Mouse (Mus musculus): Measurements from ENCODE around the gene Atp11a. TPM values are rescaled to one million over a fixed set of nuclear protein-coding genes. Genes with fewer than 3 reads are reported as not detected.
A peak's percentile ranks its signal among the peaks of the same experiment; 100 is the strongest.

The Atp11a gene
- total and polyA plus RNA-seq, 3 experiments, result 0.12 to 0.27 (median 0.21) TPM

DNA sequence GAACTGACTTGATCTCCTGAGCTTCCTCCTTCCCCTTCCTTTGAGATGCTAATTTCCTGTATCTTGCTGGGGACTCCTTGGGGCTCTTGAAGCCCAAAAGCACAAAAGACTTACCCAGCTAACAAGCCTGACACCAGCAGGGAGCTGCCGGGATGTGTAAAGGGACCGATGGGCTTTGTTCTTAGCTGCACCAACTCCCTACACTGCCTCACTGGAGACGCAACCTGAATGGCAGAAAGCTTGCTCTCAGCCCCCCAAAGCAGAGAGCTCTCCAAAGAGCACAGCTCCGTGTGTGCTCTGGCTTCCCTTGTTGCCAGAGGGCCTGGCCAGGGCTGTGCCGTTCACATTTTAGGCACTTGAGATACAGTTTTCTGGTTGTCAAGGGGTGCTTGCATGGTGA lies 114.6 kb downstream of the Atp11a start:
- peaks cover 4 to 5% of the 10 kb centered on the region in 2 experiments; a peak in 3 of 4 replicates for H3K4me1 ChIP-seq (ENCODE audit: control insufficient read depth in 1 of 2, insufficient read depth in 2 of 2)
- H3K9me3 ChIP-seq (replicated peaks; ENCODE audit: low read length), result no peaks in the 10 kb centered on the region
- no peaks in the 10 kb centered on the region for H3K36me3 ChIP-seq (replicated peaks in 1 of 2; ENCODE audit: control insufficient read depth in 1 of 2, insufficient read depth in 1 of 2, low read length in 1 of 2)
- H3K27me3 ChIP-seq (replicated peaks), result peaks cover 90% of the 10 kb centered on the region
- no peaks in the 10 kb centered on the region for H3K79me2 ChIP-seq (replicated peaks; ENCODE audit: control insufficient read depth, extremely low read depth, insufficient read depth, poor library complexity, severe bottlenecking)
- H3K27ac ChIP-seq (ENCODE audit: insufficient read depth, low read depth), result no peak overlapping the region
- H3K9ac ChIP-seq (ENCODE audit: insufficient read depth, low read depth), result no peak overlapping the region
- H3K4me2 ChIP-seq (ENCODE audit: insufficient read depth, low read depth, poor library complexity, severe bottlenecking), result no peak overlapping the region
- TF ChIP-seq ZC3H11A (IDR thresholded peaks at IDR 0.05; ENCODE audit: low read depth, low read length), result no peak
- TF ChIP-seq MEF2A (IDR thresholded peaks at IDR 0.05; ENCODE audit: borderline replicate concordance, low read depth, low read length), result no peak
- TF ChIP-seq TCF12 (IDR thresholded peaks at IDR 0.05; ENCODE audit: low read depth, low read length), result no peak
- TF ChIP-seq UBTF (IDR thresholded peaks at IDR 0.05; ENCODE audit: low read depth, low read length), result no peak
- no peak for TF ChIP-seq EP300 (IDR thresholded peaks at IDR 0.05; ENCODE audit: low read length)
- TF ChIP-seq BHLHE40 (IDR thresholded peaks at IDR 0.05; ENCODE audit: low read depth, low read length), result no peak
- TF ChIP-seq CHD2 (IDR thresholded peaks at IDR 0.05; ENCODE audit: low read length), result no peak
- TF ChIP-seq POLR2A (IDR thresholded peaks at IDR 0.05; ENCODE audit: low read depth, low read length), result no peak
- no peak for TF ChIP-seq ZMIZ1 (IDR thresholded peaks at IDR 0.05; ENCODE audit: low read depth, low read length)
- TF ChIP-seq GABPA (IDR thresholded peaks at IDR 0.05; ENCODE audit: insufficient replicate concordance, low read depth, low read length), result no peak
- no peak for TF ChIP-seq JUN (IDR thresholded peaks at IDR 0.05; ENCODE audit: insufficient read depth, low read depth, low read length)
- TF ChIP-seq POLR2AphosphoS2 (IDR thresholded peaks at IDR 0.05; ENCODE audit: low read depth, low read length), result no peak
- in situ Hi-C loops (cut with MboI; ENCODE audit: low pct_ligation_motif_present, low pct_unique_long_range_greater_than_20kb, low sequenced_read_pairs) (no loop called here), dilution Hi-C loops (cut with MboI; ENCODE audit: extremely low pct_ligation_motif_present, extremely low pct_unique_long_range_greater_than_20kb, low sequenced_read_pairs) (no loop called here)
- no peak overlapping the region for H3K4me3 ChIP-seq (replicated peaks in 1 of 3; ENCODE audit: low read depth in 2 of 3, low read length in 2 of 3, poor library complexity in 1 of 3)
- DNase-seq (ENCODE audit: extremely low read depth), result no peak

DNA sequence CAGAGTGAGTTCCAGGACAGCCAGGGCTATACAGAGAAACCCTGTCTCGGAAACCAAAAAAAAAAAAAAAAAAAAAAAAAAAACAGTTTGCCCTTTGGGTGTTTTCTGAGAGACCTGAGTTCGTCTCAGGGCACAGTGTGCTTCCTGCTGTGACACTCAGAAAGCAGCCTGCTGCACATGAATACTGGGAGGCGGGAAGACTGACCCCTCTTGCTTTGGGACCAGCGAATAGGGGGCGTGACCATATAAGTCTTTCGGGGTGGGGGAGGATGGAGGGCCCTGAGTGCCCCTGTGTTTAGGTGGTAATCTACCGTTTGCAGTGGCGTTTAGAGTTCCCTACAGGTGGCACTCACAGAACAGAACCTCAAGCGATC lies 116.2 kb downstream of the Atp11a start:
- H3K79me2 ChIP-seq (replicated peaks; ENCODE audit: control insufficient read depth, extremely low read depth, insufficient read depth, poor library complexity, severe bottlenecking), result no peaks in the 10 kb centered on the region
- H3K4me2 ChIP-seq (ENCODE audit: insufficient read depth, low read depth, poor library complexity, severe bottlenecking), result peak overlapping the region; percentile 98
- no peak for DNase-seq (ENCODE audit: extremely low read depth)
- H3K4me1 ChIP-seq (ENCODE audit: control insufficient read depth in 1 of 2, insufficient read depth in 2 of 2), result peaks cover 4 to 5% of the 10 kb centered on the region in 2 experiments; a peak in 3 of 4 replicates
- H3K4me3 ChIP-seq (replicated peaks in 1 of 3; ENCODE audit: low read depth in 2 of 3, low read length in 2 of 3, poor library complexity in 1 of 3), result peak overlapping the region in 1 of 3 experiments; percentile 36
- 0 out of 2 replicates have a peak overlapping the region, but pooled peaks have one; percentile 31 for H3K9ac ChIP-seq (ENCODE audit: insufficient read depth, low read depth)
- TF ChIP-seq ZNF384 (IDR thresholded peaks at IDR 0.05; ENCODE audit: low read depth, low read length), result 0 out of 2 replicates have a peak, but pooled peaks have one; percentile 25
- TF ChIP-seq GABPA (IDR thresholded peaks at IDR 0.05; ENCODE audit: insufficient replicate concordance, low read depth, low read length), result no peak
- in situ Hi-C loops (cut with MboI; ENCODE audit: low pct_ligation_motif_present, low pct_unique_long_range_greater_than_20kb, low sequenced_read_pairs) (no loop called here), dilution Hi-C loops (cut with MboI; ENCODE audit: extremely low pct_ligation_motif_present, extremely low pct_unique_long_range_greater_than_20kb, low sequenced_read_pairs) (no loop called here)
- no peak overlapping the region for H3K27ac ChIP-seq (ENCODE audit: insufficient read depth, low read depth)
- peaks cover 91% of the 10 kb centered on the region for H3K27me3 ChIP-seq (replicated peaks)
- no peaks in the 10 kb centered on the region for H3K9me3 ChIP-seq (replicated peaks; ENCODE audit: low read length)
- H3K36me3 ChIP-seq (replicated peaks in 1 of 2; ENCODE audit: control insufficient read depth in 1 of 2, insufficient read depth in 1 of 2, low read length in 1 of 2), result no peaks in the 10 kb centered on the region
